8 mouse cellular contexts compared by ENCODE assay signal in genomic region chr3:52087636-52088280, GRCm38 (mm10). TPM values are rescaled to one million over a fixed set of nuclear protein-coding genes. Genes with fewer than 3 reads are reported as not detected.
A peak's percentile ranks its signal among the peaks of the same experiment; 100 is the strongest.
DNase-seq lines count a peak whose midpoint lies in the region; ATAC-seq and TF ChIP-seq lines count a peak whose summit lies in the region.

No protein-coding gene starts in this region.

- no peaks in the 10 kb centered on the region for H3K27me3 ChIP-seq in heart, embryonic 11.5 days (ENCODE audit: control insufficient read depth, insufficient read depth, low read length)
- no peaks in the 10 kb centered on the region for H3K27me3 ChIP-seq in hindbrain, embryonic 10.5 days (ENCODE audit: insufficient read depth, poor library complexity, severe bottlenecking)
- no peaks in the 10 kb centered on the region for H3K27me3 ChIP-seq in midbrain, embryonic 10.5 days (ENCODE audit: low read depth, poor library complexity, severe bottlenecking)

- 78% methylated on average over 7 of the region's 7 CpGs for WGBS in heart, embryonic 11.5 days (ENCODE audit: insufficient replicate concordance)
- WGBS in hindbrain, embryonic 10.5 days = 66% methylated on average over 7 of the region's 7 CpGs
- 82% methylated on average over 7 of the region's 7 CpGs for WGBS in midbrain, embryonic 10.5 days

- H3K27ac ChIP-seq in heart, embryonic 11.5 days (ENCODE audit: low read depth, low read length) = peak overlapping the region; percentile 93
- H3K27ac ChIP-seq in bone marrow macrophage, adult 2 months (ENCODE audit: insufficient read depth, low read depth, low read length) = peak overlapping the region; percentile 77
- H3K27ac ChIP-seq in hindbrain, embryonic 10.5 days = peak overlapping the region; percentile 91
- peak overlapping the region; percentile 83 for H3K27ac ChIP-seq in midbrain, embryonic 10.5 days (replicated peaks)

- no peak for DNase-seq in heart, postnatal 36 days
- no peak for DNase-seq in hindbrain, embryonic 10.5 days (ENCODE audit: low spot score)
- no peak for DNase-seq in midbrain, embryonic 10.5 days (ENCODE audit: low spot score)
- DNase-seq in urinary bladder, adult 18-20 months (ENCODE audit: low spot score in 2 of 2) = no peak
- DNase-seq in adrenal gland, postnatal 4 days (ENCODE audit: low spot score in 2 of 2) = no peak
- DNase-seq in natural killer cell, adult 2 months (ENCODE audit: low spot score in 2 of 2) = no peak

- intact Hi-C loops in heart, postnatal 36 days (cut with DNase I) = loop anchor here (2.0 to 5.0 kb wide), 2 partner anchors 17 to 40 kb away; no protein-coding TSS in a partner anchor

- H3K9me3 ChIP-seq in heart, embryonic 11.5 days (replicated peaks; ENCODE audit: control insufficient read depth, low read length) = no peaks in the 10 kb centered on the region
- H3K9me3 ChIP-seq in hindbrain, embryonic 10.5 days = no peaks in the 10 kb centered on the region
- H3K9me3 ChIP-seq in midbrain, embryonic 10.5 days (replicated peaks) = no peaks in the 10 kb centered on the region

- no peak for TF ChIP-seq POLR2A in bone marrow macrophage, adult 2 months (IDR thresholded peaks at IDR 0.05; ENCODE audit: borderline replicate concordance, low read depth, low read length)

- H3K4me1 ChIP-seq in heart, embryonic 11.5 days (ENCODE audit: control insufficient read depth, insufficient read depth, low read length) = peaks cover 30% of the 10 kb centered on the region
- H3K4me1 ChIP-seq in bone marrow macrophage, adult 2 months (ENCODE audit: control insufficient read depth, insufficient read depth, low read length) = peaks cover 51% of the 10 kb centered on the region
- peaks cover 51% of the 10 kb centered on the region for H3K4me1 ChIP-seq in hindbrain, embryonic 10.5 days (replicated peaks)
- H3K4me1 ChIP-seq in midbrain, embryonic 10.5 days = peaks cover 61% of the 10 kb centered on the region

- no peak overlapping the region for H3K4me3 ChIP-seq in heart, embryonic 11.5 days (ENCODE audit: low read depth, low read length)
- no peak overlapping the region for H3K4me3 ChIP-seq in bone marrow macrophage, adult 2 months (ENCODE audit: insufficient read depth, low read length)
- no peak overlapping the region for H3K4me3 ChIP-seq in hindbrain, embryonic 10.5 days
- no peak overlapping the region for H3K4me3 ChIP-seq in midbrain, embryonic 10.5 days

- H3K36me3 ChIP-seq in heart, embryonic 11.5 days (ENCODE audit: control insufficient read depth, insufficient read depth, low read length) = no peaks in the 10 kb centered on the region
- no peaks in the 10 kb centered on the region for H3K36me3 ChIP-seq in hindbrain, embryonic 10.5 days
- no peaks in the 10 kb centered on the region for H3K36me3 ChIP-seq in midbrain, embryonic 10.5 days

- peak overlapping the region; percentile 69 for H3K9ac ChIP-seq in heart, embryonic 11.5 days (ENCODE audit: low read depth, low read length)

- H3K4me2 ChIP-seq in heart, embryonic 11.5 days = no peak overlapping the region

- ATAC-seq in heart, embryonic 11.5 days (replicated peaks; ENCODE audit: insufficient number of reproducible peaks, low FRiP score, low TSS enrichment) = no peak

- no peak for TF ChIP-seq CTCF in bone marrow macrophage, adult 2 months (IDR thresholded peaks at IDR 0.05; ENCODE audit: low read depth, low read length)

RNA-seq across cellular contexts. Expression of gene Maml3, which starts 17.1 kb away (rescaled TPM):
- 2.1 and 2.6 TPM in 2 replicates for polyA plus RNA-seq in heart, embryonic 11.5 days (2014; fragmentation: Nextera tagmentation; extraction: Ambion mirVana)
- 1 to 10 TPM; 1.8 to 5.0 TPM for total RNA-seq in heart, postnatal 36 days (2021)
- 2.2 and 2.3 TPM in 2 replicates for polyA plus RNA-seq in bone marrow macrophage, adult 2 months (2012; ENCODE audit: insufficient read depth, insufficient read length, missing spikeins)
- 5.6 and 5.9 TPM in 2 replicates for polyA plus RNA-seq in hindbrain, embryonic 10.5 days (2016; fragmentation: Nextera tagmentation; extraction: Ambion mirVana)
- 5.4 and 6.8 TPM in 2 replicates for polyA plus RNA-seq in midbrain, embryonic 10.5 days (2016; fragmentation: Nextera tagmentation; extraction: Ambion mirVana)
- 10 to 100 TPM; 19.6 to 20.9 TPM for total RNA-seq in adrenal gland, postnatal 4 days (2021)
